Mouse (Mus musculus): ENCODE results near the gene Plekho2.
A peak's percentile ranks its signal among the peaks of the same experiment; 100 is the strongest.

Plekho2 gene

GRCm38 (mm10) chr9:65579781-65580371 is at the start of gene Plekho2:
Plekho2 (minus strand) TSS chr9:65580040.
- peak; percentile 84 for DNase-seq (ENCODE audit: low read depth, low spot score)

- DNase-seq (ENCODE audit: low read depth, low spot score) = no peak
Measured at GRCm38 (mm10) chr9:65629025-65629766, 49.4 kb upstream of the Plekho2 start, which contains the start of gene Rbpms2. Rbpms2 (plus strand) TSS chr9:65629648.

- DNase-seq (ENCODE audit: low read depth, low spot score) = no peak
Measured at GRCm38 (mm10) chr9:65624266-65624665, 44.4 kb upstream of the Plekho2 start.

DNA sequence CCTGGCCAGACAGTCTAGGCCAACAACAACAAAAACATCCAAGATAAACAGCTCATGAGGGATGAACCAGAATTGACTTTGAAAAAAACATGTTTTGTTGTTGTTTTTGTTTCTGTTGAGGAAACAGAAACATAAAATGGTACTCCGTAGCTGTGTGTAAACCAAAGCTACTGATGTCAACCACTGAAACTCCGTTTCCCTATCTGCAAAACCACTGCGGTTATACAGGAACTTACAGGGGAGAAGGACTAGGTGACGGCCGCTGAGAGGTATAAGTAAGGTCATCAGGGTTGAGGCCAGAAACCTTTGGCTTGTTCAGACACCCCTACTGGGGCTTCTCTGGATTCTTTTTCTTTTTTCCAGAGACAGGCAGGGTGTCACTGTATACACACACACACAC is 43.0 kb upstream of the Plekho2 start:
- no peak for DNase-seq (ENCODE audit: low read depth, low spot score)

- no peak for DNase-seq (ENCODE audit: low read depth, low spot score)
Measured at GRCm38 (mm10) chr9:65621666-65622065, 41.8 kb upstream of the Plekho2 start.

DNA sequence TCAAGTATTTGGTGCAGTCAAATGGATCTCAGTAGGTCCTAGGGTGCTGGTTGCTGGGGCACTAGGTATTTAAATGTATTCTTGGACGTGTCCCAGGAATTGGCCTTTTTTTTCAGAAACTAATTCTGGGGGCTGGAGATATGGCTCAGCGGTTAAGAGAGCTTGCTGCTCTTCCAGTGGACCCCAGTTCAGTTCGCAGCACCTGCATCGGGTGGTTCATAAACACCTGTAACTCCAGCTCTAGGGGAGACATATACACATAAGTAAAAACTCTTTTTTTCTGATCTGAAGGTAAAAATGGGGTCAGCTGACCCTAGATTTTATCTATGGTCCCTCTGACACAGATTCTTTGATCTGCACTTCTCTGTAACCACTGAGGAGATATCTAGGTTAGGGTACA is 41.4 kb upstream of the Plekho2 start:
- no peak for DNase-seq (ENCODE audit: low read depth, low spot score)

DNA sequence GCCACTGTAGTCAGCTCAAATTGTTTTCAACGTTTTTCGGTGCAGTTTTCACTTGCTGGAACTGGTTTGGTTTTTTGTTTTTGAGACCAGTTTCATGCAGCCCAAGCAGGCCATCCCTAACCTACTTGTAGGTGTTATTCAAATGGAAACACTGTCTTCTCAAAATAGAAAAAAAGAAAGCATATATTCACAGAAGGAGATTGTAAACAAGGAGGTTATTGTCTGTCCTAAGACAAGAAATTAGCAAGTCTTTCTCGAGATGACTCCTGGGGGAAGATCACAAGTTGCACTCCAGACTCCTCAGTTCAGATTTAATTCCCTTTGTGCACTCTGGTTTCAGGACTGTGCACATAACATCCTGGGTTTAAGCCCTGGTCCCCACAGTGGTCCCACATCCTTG is 39.5 kb upstream of the Plekho2 start:
- DNase-seq (ENCODE audit: low read depth, low spot score) = no peak

DNA sequence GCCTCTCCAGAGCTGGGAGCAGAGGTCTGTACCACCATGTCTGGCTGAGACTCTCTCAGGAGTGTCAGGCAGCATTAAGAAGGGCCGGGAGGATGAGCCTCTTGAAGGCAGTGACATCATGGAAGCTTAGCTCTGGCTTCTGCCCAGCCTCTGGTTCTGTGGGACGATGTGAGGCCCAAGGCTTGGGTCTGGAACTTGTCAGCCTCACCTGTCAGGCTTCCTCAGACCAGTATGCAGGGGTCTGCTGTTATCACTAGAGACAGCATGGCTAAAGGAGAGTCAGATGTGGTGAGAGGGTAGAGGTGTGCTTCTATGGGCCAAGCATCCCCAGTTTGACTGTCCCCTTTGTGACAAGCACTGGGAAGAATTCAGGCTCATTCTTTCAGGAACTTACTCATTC is 33.3 kb upstream of the Plekho2 start:
- DNase-seq (ENCODE audit: low read depth, low spot score) = no peak

GRCm38 (mm10) chr9:65611969-65612486 is 32.2 kb upstream of the Plekho2 start:
- no peak for DNase-seq (ENCODE audit: low read depth, low spot score)

DNA sequence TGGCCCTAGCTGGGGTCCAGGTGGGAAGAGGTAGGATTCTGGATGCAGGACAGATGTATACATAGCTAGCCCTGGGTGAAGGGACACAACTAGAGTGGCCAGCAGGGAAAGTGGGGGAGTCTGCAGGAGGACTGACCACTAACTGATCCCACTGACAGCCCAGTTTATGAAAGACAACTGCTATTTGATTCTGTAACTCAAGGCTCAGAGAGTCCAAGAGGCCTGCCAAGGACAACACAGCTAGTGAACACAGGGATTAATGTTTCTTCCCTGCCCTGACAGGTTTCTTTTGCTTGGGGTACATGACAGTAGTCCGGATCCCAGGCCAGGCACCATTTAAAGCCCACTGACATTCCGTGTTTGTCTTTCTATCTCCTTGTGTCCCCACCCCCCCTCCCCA is 27.3 kb upstream of the Plekho2 start:
- no peak for DNase-seq (ENCODE audit: low read depth, low spot score)

GRCm38 (mm10) chr9:65606321-65607109 is 26.7 kb upstream of the Plekho2 start:
- no peak for DNase-seq (ENCODE audit: low read depth, low spot score)

- DNase-seq (ENCODE audit: low read depth, low spot score) = peak; percentile 61
Measured at GRCm38 (mm10) chr9:65605471-65606136, 25.8 kb upstream of the Plekho2 start.

DNA sequence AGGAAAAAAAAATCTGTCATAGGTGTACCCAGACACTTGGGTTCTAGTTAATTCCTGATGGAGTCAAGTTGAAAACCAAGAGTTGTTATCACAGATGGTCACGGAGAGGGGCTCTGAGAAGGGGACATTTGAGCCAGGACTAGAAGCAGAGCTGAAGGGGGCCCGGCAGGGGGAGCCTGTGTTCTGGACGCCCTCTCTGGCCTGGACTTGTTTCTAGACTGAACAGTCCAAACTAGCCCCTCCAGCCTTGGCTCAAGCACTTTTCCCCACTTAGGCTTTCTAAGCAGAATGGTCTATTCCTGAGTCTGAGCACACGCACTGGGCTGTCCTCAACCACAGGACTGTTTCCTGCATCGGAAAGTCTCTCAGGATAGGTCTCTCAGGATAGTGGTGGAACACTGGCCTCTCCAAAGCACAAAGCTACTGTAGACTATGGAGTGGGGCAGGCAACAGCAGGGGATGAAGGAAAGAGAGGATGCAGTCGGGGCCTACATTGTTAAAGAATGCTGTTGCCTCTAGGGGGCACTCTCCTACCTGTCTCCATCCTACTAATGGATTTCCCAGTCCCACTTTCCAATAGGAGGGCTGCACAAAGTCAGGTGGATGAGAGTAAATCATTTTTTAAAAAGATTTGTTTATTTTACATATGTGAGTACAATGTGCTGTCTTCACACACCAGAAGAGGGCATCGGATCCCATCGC is 23.7 kb upstream of the Plekho2 start:
- DNase-seq (ENCODE audit: low read depth, low spot score) = no peak

- no peak for DNase-seq (ENCODE audit: low read depth, low spot score)
Measured at GRCm38 (mm10) chr9:65600951-65601350, 21.1 kb upstream of the Plekho2 start.

- DNase-seq (ENCODE audit: low read depth, low spot score) = no peak
Measured at GRCm38 (mm10) chr9:65598765-65599249, 19.0 kb upstream of the Plekho2 start.

- no peak for DNase-seq (ENCODE audit: low read depth, low spot score)
Measured at GRCm38 (mm10) chr9:65593596-65593995, 13.8 kb upstream of the Plekho2 start.

DNA sequence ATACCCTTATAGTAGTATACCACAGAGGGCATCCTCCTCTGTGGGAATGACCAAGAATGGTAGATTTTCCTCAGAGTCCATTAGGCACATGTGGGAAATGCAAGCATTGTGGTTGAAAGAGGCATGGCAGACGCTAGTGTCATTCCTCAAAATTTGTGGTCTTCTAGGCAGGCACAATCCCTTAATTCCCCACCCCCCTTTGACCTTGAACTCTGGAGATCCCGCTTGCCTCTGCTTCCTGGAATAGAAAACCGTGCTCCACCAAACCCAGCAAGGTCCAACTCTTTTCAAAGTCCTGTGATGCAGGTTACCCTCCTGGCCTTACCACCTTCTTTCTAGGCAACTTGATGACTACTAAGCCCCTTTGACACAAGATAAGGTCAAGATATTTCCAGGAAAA is 12.9 kb upstream of the Plekho2 start:
- no peak for DNase-seq (ENCODE audit: low read depth, low spot score)

GRCm38 (mm10) chr9:65589091-65589490 is 9.3 kb upstream of the Plekho2 start:
- no peak for DNase-seq (ENCODE audit: low read depth, low spot score)

- no peak for DNase-seq (ENCODE audit: low read depth, low spot score)
Measured at GRCm38 (mm10) chr9:65587573-65588358, 7.9 kb upstream of the Plekho2 start.

- no peak for DNase-seq (ENCODE audit: low read depth, low spot score)
Measured at GRCm38 (mm10) chr9:65587270-65587572, 7.4 kb upstream of the Plekho2 start.

All from telencephalon, adult 2 months (tissue).